Comparison of ENCODE assay signal across 12 mouse cellular contexts in the genomic region with DNA sequence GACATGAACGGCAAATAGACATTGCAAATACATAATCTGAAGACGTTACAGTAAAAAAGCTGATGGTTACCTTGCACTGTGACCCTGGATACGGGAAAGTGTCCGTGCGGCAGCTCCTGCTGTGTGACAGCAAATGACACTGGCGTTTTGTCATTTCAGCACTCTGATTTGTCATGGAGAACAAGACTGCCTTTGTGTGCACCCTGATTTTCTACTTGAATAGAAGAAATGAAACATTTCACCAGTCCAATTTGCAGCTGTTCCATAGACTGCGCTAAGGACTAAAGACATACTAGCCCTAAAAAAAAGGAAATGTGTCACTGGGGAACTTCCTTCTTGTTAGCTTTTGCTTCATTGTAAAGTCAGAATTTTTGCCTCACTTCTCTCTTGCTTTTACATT. TPM values are rescaled to one million over a fixed set of nuclear protein-coding genes. Genes with fewer than 3 reads are reported as not detected.
DNase-seq lines count a peak whose midpoint lies in the region; ATAC-seq and TF ChIP-seq lines count a peak whose summit lies in the region.
"Had no signal": no experiment of that assay in that cellular context is flagged by ENCODE, and none has a peak within 500 bp of the region (broad histone marks: within the 10 kb centered on the region; RNA-seq: fewer than 3 reads in every experiment).

A gene (minus strand): TSS at position 168 of the 400 bp plus-strand sequence.

- ATAC-seq in granulocyte monocyte progenitor cell, adult 5-6 weeks (replicated peaks; ENCODE audit: poor library complexity, severe bottlenecking): peak; percentile 54
- peak; percentile 27; the same call in 1 of the 2 replicates for ATAC-seq in liver, postnatal 0 days

- DNase-seq in layer of hippocampus, adult 18-20 months (ENCODE audit: low spot score in 2 of 2): no peak
- no peak for DNase-seq in layer of hippocampus, adult 11-12 months (ENCODE audit: low spot score)
- no peak for DNase-seq in liver, postnatal 0 days
- no peak for DNase-seq in ovary, adult 18-20 months (ENCODE audit: low spot score)
- no peak for DNase-seq in c-Kit-positive CD71-positive TER-119-positive erythroid progenitor cells, embryonic 14.5 days (ENCODE audit: low spot score)
- DNase-seq in right cerebral cortex, adult 18-20 months: no peak
- DNase-seq: spleen, adult 18-20 months had no signal

- WGBS in bone marrow, adult 2 months: 58% methylated on average over 7 of the region's 7 CpGs
- 71% methylated on average over 7 of the region's 7 CpGs for WGBS in liver, postnatal 0 days (ENCODE audit: insufficient replicate concordance)

- no peak for TF ChIP-seq EP300 in liver, postnatal 0 days (IDR thresholded peaks at IDR 0.05; ENCODE audit: low read depth)

- peaks cover 9% of the 10 kb centered on the region for H3K4me1 ChIP-seq in bone marrow, adult 2 months (ENCODE audit: control insufficient read depth, insufficient read depth, low read length)
- peaks cover 3% of the 10 kb centered on the region; the same call in 1 of the 2 replicates for H3K4me1 ChIP-seq in liver, postnatal 0 days (ENCODE audit: insufficient read depth)

- H3K4me2 ChIP-seq in liver, postnatal 0 days (ENCODE audit: low read depth, low read length): peak within 1 kb of the TSS; percentile 36
- H3K4me2 ChIP-seq: embryonic facial prominence, embryonic 12.5 days had no signal

- peak within 1 kb of the TSS; percentile 15 for H3K4me3 ChIP-seq in bone marrow, adult 2 months (replicated peaks; ENCODE audit: control insufficient read depth, low read depth, low read length)
- H3K4me3 ChIP-seq in liver, postnatal 0 days (ENCODE audit: low read depth, low read length): no peak within 1 kb of the TSS
- H3K4me3 ChIP-seq: embryonic facial prominence, embryonic 12.5 days had no signal

- H3K27me3 ChIP-seq in liver, postnatal 0 days (ENCODE audit: insufficient read depth, low read length): no peaks in the 10 kb centered on the region
- H3K27me3 ChIP-seq: embryonic facial prominence, embryonic 12.5 days had no signal

- no peak for TF ChIP-seq CTCF in bone marrow, adult 2 months (IDR thresholded peaks at IDR 0.05; ENCODE audit: control insufficient read depth, insufficient read depth, low read length)
- no peak for TF ChIP-seq CTCF in liver, postnatal 0 days (IDR thresholded peaks at IDR 0.05; ENCODE audit: low read depth)

- H3K36me3 ChIP-seq in liver, postnatal 0 days (replicated peaks; ENCODE audit: insufficient read depth, low read length): no peaks in the 10 kb centered on the region
- H3K36me3 ChIP-seq: embryonic facial prominence, embryonic 12.5 days had no signal

- no peak for TF ChIP-seq POLR2A in bone marrow, adult 2 months (IDR thresholded peaks at IDR 0.05; ENCODE audit: borderline replicate concordance, control insufficient read depth, low read depth, low read length)

- peak within 1 kb of the TSS; percentile 5; the same call in 1 of the 2 replicates for H3K27ac ChIP-seq in bone marrow, adult 2 months (ENCODE audit: control insufficient read depth, insufficient read depth, low read depth, low read length, poor library complexity)
- peak within 1 kb of the TSS; percentile 72 for H3K27ac ChIP-seq in liver, postnatal 0 days (ENCODE audit: low read depth)
- H3K27ac ChIP-seq: embryonic facial prominence, embryonic 12.5 days; liver, embryonic 14.5 days had no signal

- H3K9me3 ChIP-seq in liver, postnatal 0 days (ENCODE audit: low read length): no peaks in the 10 kb centered on the region
- H3K9me3 ChIP-seq: embryonic facial prominence, embryonic 12.5 days had no signal

- no peak within 1 kb of the TSS for H3K9ac ChIP-seq in liver, postnatal 0 days (replicated peaks)
- H3K9ac ChIP-seq: embryonic facial prominence, embryonic 12.5 days; liver, embryonic 14.5 days had no signal

RNA-seq across cellular contexts. Expression of the gene that starts here (rescaled TPM):
- 10 to 100 TPM; 42.4 to 44.3 TPM for total RNA-seq in layer of hippocampus, adult 18-20 months (2021)
- 2.4 and 6.3 TPM in 2 replicates for polyA plus RNA-seq in bone marrow, adult 2 months (2011; ENCODE audit: insufficient read depth, insufficient read length, low replicate concordance, missing spikeins)
- total RNA-seq in granulocyte monocyte progenitor cell, adult 5-6 weeks (2014; fragmentation: Nextera tagmentation): not detected in 2 replicates
- total RNA-seq in granulocyte monocyte progenitor cell, adult 5-6 weeks (2017): not detected in 2 replicates
- polyA plus RNA-seq in liver, postnatal 0 days (2015; fragmentation: Nextera tagmentation; extraction: Ambion mirVana): 3.0 and 3.3 TPM in 2 replicates
- total RNA-seq: MEL had no signal

Comparison
In these comparisons a context has a peak if more than half of its experiments do, and no peak if none do; other contexts are left out.
1. RNA of the gene that starts here (total RNA-seq): 42.4 to 44.3 TPM in layer of hippocampus, adult 18-20 months; not detected in granulocyte monocyte progenitor cell, adult 5-6 weeks; every median in the first group is over 10 times any median in the second.
2. Peak in ATAC-seq in granulocyte monocyte progenitor cell, adult 5-6 weeks; RNA of the gene not detected or under 1 TPM.